Comparison of ENCODE assay signal across 23 mouse cellular contexts in genomic region chr19:26675917-26676316, GRCm38 (mm10).
A peak's percentile ranks its signal among the peaks of the same experiment; 100 is the strongest.
DNase-seq lines count a peak whose midpoint lies in the region; ATAC-seq and TF ChIP-seq lines count a peak whose summit lies in the region.
"Had no signal": no experiment of that assay in that cellular context is flagged by ENCODE, and none has a peak within 500 bp of the region (broad histone marks: within the 10 kb centered on the region; RNA-seq: fewer than 3 reads in every experiment).

No protein-coding gene starts in this region.

- peaks cover 24% of the 10 kb centered on the region for H3K4me1 ChIP-seq in hindbrain, embryonic 13.5 days (replicated peaks)
- H3K4me1 ChIP-seq in hindbrain, embryonic 12.5 days = peaks cover 5% of the 10 kb centered on the region; the same call in 1 of the 2 replicates
- peaks cover 10% of the 10 kb centered on the region for H3K4me1 ChIP-seq in midbrain, embryonic 15.5 days
- no peaks in the 10 kb centered on the region for H3K4me1 ChIP-seq in midbrain, embryonic 11.5 days (ENCODE audit: control insufficient read depth, insufficient read depth, low read length)
- H3K4me1 ChIP-seq in hindbrain, postnatal 0 days (ENCODE audit: insufficient read depth, low read length) = no peaks in the 10 kb centered on the region; the same call in 1 of the 2 replicates
- H3K4me1 ChIP-seq in intestine, embryonic 16.5 days (ENCODE audit: control insufficient read depth, insufficient read depth, low read length) = no peaks in the 10 kb centered on the region
- H3K4me1 ChIP-seq: heart, embryonic 10.5 days; stomach, embryonic 15.5 days had no signal

- H3K9ac ChIP-seq in hindbrain, embryonic 13.5 days = 0 out of 2 replicates have a peak overlapping the region, but pooled peaks have one; percentile 39
- H3K9ac ChIP-seq in hindbrain, embryonic 12.5 days = no peak overlapping the region
- no peak overlapping the region for H3K9ac ChIP-seq in midbrain, embryonic 15.5 days
- H3K9ac ChIP-seq in midbrain, embryonic 11.5 days (ENCODE audit: low read length) = no peak overlapping the region
- H3K9ac ChIP-seq in hindbrain, postnatal 0 days (replicated peaks; ENCODE audit: low read length) = no peak overlapping the region
- no peak overlapping the region for H3K9ac ChIP-seq in intestine, embryonic 16.5 days (ENCODE audit: low read depth, low read length)
- H3K9ac ChIP-seq: liver, postnatal 0 days; neural tube, embryonic 15.5 days; stomach, embryonic 15.5 days had no signal

- H3K36me3 ChIP-seq in hindbrain, embryonic 13.5 days = peaks cover 15% of the 10 kb centered on the region; the same call in 1 of the 2 replicates
- no peaks in the 10 kb centered on the region for H3K36me3 ChIP-seq in hindbrain, embryonic 12.5 days
- no peaks in the 10 kb centered on the region for H3K36me3 ChIP-seq in midbrain, embryonic 15.5 days (replicated peaks)
- no peaks in the 10 kb centered on the region for H3K36me3 ChIP-seq in midbrain, embryonic 11.5 days (ENCODE audit: control insufficient read depth, insufficient read depth, low read length)
- peaks cover 9% of the 10 kb centered on the region; the same call in 1 of the 2 replicates for H3K36me3 ChIP-seq in hindbrain, postnatal 0 days (ENCODE audit: insufficient read depth, low read length)
- H3K36me3 ChIP-seq in intestine, embryonic 16.5 days (ENCODE audit: control insufficient read depth, insufficient read depth, low read length) = no peaks in the 10 kb centered on the region; the same call in 1 of the 2 replicates
- H3K36me3 ChIP-seq: heart, embryonic 10.5 days; limb, embryonic 10.5 days had no signal

- no peak overlapping the region for H3K4me3 ChIP-seq in hindbrain, embryonic 13.5 days
- H3K4me3 ChIP-seq in hindbrain, embryonic 12.5 days = no peak overlapping the region
- H3K4me3 ChIP-seq in midbrain, embryonic 15.5 days = no peak overlapping the region
- no peak overlapping the region for H3K4me3 ChIP-seq in midbrain, embryonic 11.5 days (ENCODE audit: low read depth, low read length)
- no peak overlapping the region for H3K4me3 ChIP-seq in hindbrain, postnatal 0 days (ENCODE audit: low read length)
- H3K4me3 ChIP-seq in intestine, embryonic 16.5 days (ENCODE audit: low read length) = no peak overlapping the region
- H3K4me3 ChIP-seq: heart, embryonic 10.5 days; limb, embryonic 10.5 days; neural tube, embryonic 15.5 days; stomach, embryonic 15.5 days had no signal

- DNase-seq in midbrain, embryonic 11.5 days (ENCODE audit: low spot score, missing footprints) = no peak
- DNase-seq in cerebellum, adult 9-10 months = peak; percentile 96
- peak; percentile 25 for DNase-seq in hindbrain, postnatal 0 days (ENCODE audit: low spot score)
- DNase-seq in kidney, adult 9 months = no peak
- DNase-seq: embryo, embryonic 11 days; gastrocnemius, postnatal 25 days; kidney, adult 8-10 months; kidney, postnatal 4 days; layer of hippocampus, postnatal 36 days; liver, postnatal 0 days; lung, postnatal 10 days; midbrain, embryonic 14.5 days; right cerebral cortex, postnatal 25 days; thymus, adult 18-20 months; thymus, postnatal 4 days had no signal

- no peak for TF ChIP-seq CTCF in hindbrain, postnatal 0 days (IDR thresholded peaks at IDR 0.05; ENCODE audit: low read depth)

- no peaks in the 10 kb centered on the region for H3K9me3 ChIP-seq in hindbrain, embryonic 13.5 days
- no peaks in the 10 kb centered on the region for H3K9me3 ChIP-seq in hindbrain, embryonic 12.5 days (replicated peaks)
- no peaks in the 10 kb centered on the region for H3K9me3 ChIP-seq in midbrain, embryonic 15.5 days
- H3K9me3 ChIP-seq in midbrain, embryonic 11.5 days (ENCODE audit: control insufficient read depth, low read length) = no peaks in the 10 kb centered on the region
- no peaks in the 10 kb centered on the region for H3K9me3 ChIP-seq in hindbrain, postnatal 0 days (ENCODE audit: low read length)
- H3K9me3 ChIP-seq in intestine, embryonic 16.5 days (ENCODE audit: control insufficient read depth, low read length) = no peaks in the 10 kb centered on the region
- H3K9me3 ChIP-seq: heart, embryonic 10.5 days; limb, embryonic 10.5 days; neural tube, embryonic 15.5 days; stomach, embryonic 15.5 days had no signal

- no peak overlapping the region for H3K4me2 ChIP-seq in hindbrain, embryonic 13.5 days
- H3K4me2 ChIP-seq in hindbrain, embryonic 12.5 days (replicated peaks) = no peak overlapping the region
- H3K4me2 ChIP-seq in midbrain, embryonic 15.5 days = no peak overlapping the region
- H3K4me2 ChIP-seq in midbrain, embryonic 11.5 days = no peak overlapping the region
- H3K4me2 ChIP-seq in hindbrain, postnatal 0 days (ENCODE audit: low read depth, low read length) = no peak overlapping the region
- H3K4me2 ChIP-seq in intestine, embryonic 16.5 days (ENCODE audit: low read depth, low read length) = no peak overlapping the region
- H3K4me2 ChIP-seq: neural tube, embryonic 15.5 days; stomach, embryonic 15.5 days had no signal

- ATAC-seq in hindbrain, embryonic 13.5 days (ENCODE audit: low FRiP score) = no peak
- no peak for ATAC-seq in hindbrain, embryonic 12.5 days (ENCODE audit: low FRiP score)
- ATAC-seq in midbrain, embryonic 15.5 days (replicated peaks) = no peak
- no peak for ATAC-seq in midbrain, embryonic 11.5 days (ENCODE audit: low FRiP score)
- no peak for ATAC-seq in hindbrain, postnatal 0 days
- no peak for ATAC-seq in intestine, embryonic 16.5 days
- ATAC-seq: liver, postnatal 0 days had no signal

- 45% methylated on average over 6 of the region's 6 CpGs for WGBS in hindbrain, embryonic 13.5 days
- 52% methylated on average over 6 of the region's 6 CpGs for WGBS in hindbrain, embryonic 12.5 days
- WGBS in midbrain, embryonic 15.5 days = 48% methylated on average over 6 of the region's 6 CpGs
- 44% methylated on average over 6 of the region's 6 CpGs for WGBS in midbrain, embryonic 11.5 days
- 26% methylated on average over 6 of the region's 6 CpGs for WGBS in hindbrain, postnatal 0 days
- WGBS in intestine, embryonic 16.5 days = 63% methylated on average over 6 of the region's 6 CpGs

- no peak overlapping the region for H3K27ac ChIP-seq in hindbrain, embryonic 13.5 days
- H3K27ac ChIP-seq in hindbrain, embryonic 12.5 days = no peak overlapping the region
- H3K27ac ChIP-seq in midbrain, embryonic 15.5 days = peak overlapping the region; percentile 17; the same call in 1 of the 2 replicates
- no peak overlapping the region for H3K27ac ChIP-seq in midbrain, embryonic 11.5 days (ENCODE audit: low read depth, low read length)
- peak overlapping the region; percentile 45; the same call in 1 of the 2 replicates for H3K27ac ChIP-seq in hindbrain, postnatal 0 days
- no peak overlapping the region for H3K27ac ChIP-seq in intestine, embryonic 16.5 days (ENCODE audit: low read length)
- H3K27ac ChIP-seq: heart, embryonic 10.5 days; limb, embryonic 10.5 days; neural tube, embryonic 15.5 days; stomach, embryonic 15.5 days had no signal

- H3K27me3 ChIP-seq in hindbrain, embryonic 13.5 days = no peaks in the 10 kb centered on the region
- no peaks in the 10 kb centered on the region for H3K27me3 ChIP-seq in hindbrain, embryonic 12.5 days
- no peaks in the 10 kb centered on the region for H3K27me3 ChIP-seq in midbrain, embryonic 15.5 days (replicated peaks)
- H3K27me3 ChIP-seq in midbrain, embryonic 11.5 days (ENCODE audit: control insufficient read depth, insufficient read depth, low read length) = no peaks in the 10 kb centered on the region
- no peaks in the 10 kb centered on the region for H3K27me3 ChIP-seq in hindbrain, postnatal 0 days (ENCODE audit: insufficient read depth, low read length)
- H3K27me3 ChIP-seq in intestine, embryonic 16.5 days (replicated peaks; ENCODE audit: control insufficient read depth, insufficient read depth, low read length) = no peaks in the 10 kb centered on the region
- H3K27me3 ChIP-seq: neural tube, embryonic 15.5 days; stomach, embryonic 15.5 days had no signal

Comparison
In these comparisons a context has a peak if more than half of its experiments do, and no peak if none do; other contexts are left out.
1. H3K27ac ChIP-seq: peak in midbrain, embryonic 15.5 days (single experiment) and hindbrain, postnatal 0 days (single experiment); none in hindbrain, embryonic 13.5 days (single experiment), hindbrain, embryonic 12.5 days (single experiment), midbrain, embryonic 11.5 days (single experiment) and intestine, embryonic 16.5 days (single experiment).
2. DNase-seq: peak in cerebellum, adult 9-10 months (single experiment) and hindbrain, postnatal 0 days (single experiment); none in midbrain, embryonic 11.5 days (single experiment) and kidney, adult 9 months (single experiment).